In the genomic region with DNA sequence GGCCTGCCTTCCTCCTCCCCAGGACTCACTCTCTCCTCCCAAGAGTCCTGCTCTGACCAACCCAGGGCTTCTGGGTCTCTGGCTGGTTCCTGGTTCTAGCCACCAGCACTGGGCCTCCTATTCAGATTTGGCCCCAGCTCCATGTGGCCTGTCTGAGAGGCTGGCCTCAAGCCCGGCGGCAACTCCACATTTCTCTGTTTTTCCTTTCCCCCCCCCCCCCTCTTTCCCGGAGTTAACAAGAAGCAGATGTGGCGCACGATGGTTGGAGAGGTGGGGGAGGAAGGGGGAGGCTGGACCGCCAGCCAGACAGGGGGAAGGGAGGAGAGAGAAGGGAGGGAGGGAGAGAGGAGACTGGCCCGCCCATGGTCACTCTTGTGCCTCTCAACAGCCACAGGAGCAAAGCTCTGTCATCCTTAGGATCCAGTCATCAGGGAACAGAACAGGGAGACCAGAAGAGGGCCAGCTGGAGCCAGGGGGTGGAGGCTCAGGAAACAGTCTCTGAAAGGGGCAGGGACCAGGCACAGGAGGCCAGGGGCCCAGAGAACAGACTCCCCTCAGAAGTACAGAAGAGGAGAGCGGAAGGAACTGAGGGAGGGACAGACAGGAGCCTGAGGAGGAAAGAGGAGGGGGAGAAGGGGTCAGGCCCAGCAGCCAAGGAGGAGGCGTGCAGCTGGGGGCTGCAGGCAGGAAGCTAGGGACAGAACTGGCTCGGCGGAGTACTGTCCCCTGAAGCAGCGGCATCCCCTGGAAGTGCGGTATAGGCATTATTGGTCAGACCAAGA, we compare ENCODE assay signal across 8 mouse cellular contexts. TPM values are rescaled to one million over a fixed set of nuclear protein-coding genes. Genes with fewer than 3 reads are reported as not detected.
DNase-seq lines count a peak whose midpoint lies in the region; ATAC-seq and TF ChIP-seq lines count a peak whose summit lies in the region.

A gene (plus strand): TSS at position 343 of the 782 bp plus-strand sequence.

- H3K27ac ChIP-seq in embryonic facial prominence, embryonic 12.5 days, result peak within 1 kb of the TSS; percentile 96
- H3K27ac ChIP-seq in heart, embryonic 12.5 days (ENCODE audit: poor library complexity, severe bottlenecking), result peak within 1 kb of the TSS; percentile 94
- peak within 1 kb of the TSS; percentile 92 for H3K27ac ChIP-seq in stomach, postnatal 0 days (replicated peaks)

- peak within 1 kb of the TSS; percentile 86 for H3K9ac ChIP-seq in embryonic facial prominence, embryonic 12.5 days
- H3K9ac ChIP-seq in heart, embryonic 12.5 days, result peak within 1 kb of the TSS; percentile 75
- H3K9ac ChIP-seq in stomach, postnatal 0 days (ENCODE audit: low read length), result peak within 1 kb of the TSS; percentile 67

- peaks cover 15% of the 10 kb centered on the region for H3K36me3 ChIP-seq in embryonic facial prominence, embryonic 12.5 days
- H3K36me3 ChIP-seq in heart, embryonic 12.5 days, result peaks cover 17% of the 10 kb centered on the region
- H3K36me3 ChIP-seq in stomach, postnatal 0 days (ENCODE audit: control insufficient read depth, insufficient read depth, low read length), result peaks cover 13% of the 10 kb centered on the region

- H3K4me1 ChIP-seq in embryonic facial prominence, embryonic 12.5 days, result peaks cover 62% of the 10 kb centered on the region
- H3K4me1 ChIP-seq in heart, embryonic 12.5 days (replicated peaks), result peaks cover 89% of the 10 kb centered on the region
- peaks cover 14% of the 10 kb centered on the region for H3K4me1 ChIP-seq in stomach, postnatal 0 days (replicated peaks; ENCODE audit: control insufficient read depth, insufficient read depth)

- H3K4me3 ChIP-seq in embryonic facial prominence, embryonic 12.5 days, result peak within 1 kb of the TSS; percentile 59
- peak within 1 kb of the TSS; percentile 51 for H3K4me3 ChIP-seq in heart, embryonic 12.5 days
- peak within 1 kb of the TSS; percentile 43 for H3K4me3 ChIP-seq in stomach, postnatal 0 days (ENCODE audit: low read depth, low read length)

- DNase-seq in adrenal gland, adult 18-20 months (ENCODE audit: low spot score in 2 of 2), result no peak
- DNase-seq in kidney, postnatal 25 days, result peak; percentile 63 to 82
- peak; percentile 64 for DNase-seq in stomach, postnatal 0 days (ENCODE audit: low spot score)
- no peak for DNase-seq in cerebellum, adult 18-20 months
- DNase-seq in cerebellum, adult 11 months, result no peak

- H3K27me3 ChIP-seq in embryonic facial prominence, embryonic 12.5 days, result no peaks in the 10 kb centered on the region
- H3K27me3 ChIP-seq in heart, embryonic 12.5 days (replicated peaks), result no peaks in the 10 kb centered on the region
- H3K27me3 ChIP-seq in stomach, postnatal 0 days (ENCODE audit: control insufficient read depth, insufficient read depth, low read length), result no peaks in the 10 kb centered on the region

- H3K4me2 ChIP-seq in embryonic facial prominence, embryonic 12.5 days (replicated peaks), result peak within 1 kb of the TSS; percentile 91
- peak within 1 kb of the TSS; percentile 74 for H3K4me2 ChIP-seq in heart, embryonic 12.5 days
- peak within 1 kb of the TSS; percentile 75 for H3K4me2 ChIP-seq in stomach, postnatal 0 days (replicated peaks; ENCODE audit: low read depth)

- ATAC-seq in embryonic facial prominence, embryonic 12.5 days (ENCODE audit: insufficient number of reproducible peaks, insufficient read depth, low FRiP score, low TSS enrichment), result peak; percentile 62
- peak; percentile 80 for ATAC-seq in heart, embryonic 12.5 days (ENCODE audit: insufficient number of reproducible peaks, low FRiP score)
- peak; percentile 17 for ATAC-seq in megakaryocyte, adult 5-6 weeks (ENCODE audit: poor library complexity, severe bottlenecking)
- ATAC-seq in stomach, postnatal 0 days (ENCODE audit: low FRiP score, low TSS enrichment), result peak; percentile 68

- TF ChIP-seq CTCF in stomach, postnatal 0 days (IDR thresholded peaks at IDR 0.05; ENCODE audit: low read depth), result peak; percentile 33; the same call in 1 of the 2 replicates

- TF ChIP-seq EP300 in stomach, postnatal 0 days (optimal IDR thresholded peaks at IDR 0.05), result no peak

- H3K9me3 ChIP-seq in embryonic facial prominence, embryonic 12.5 days, result no peaks in the 10 kb centered on the region
- no peaks in the 10 kb centered on the region for H3K9me3 ChIP-seq in heart, embryonic 12.5 days (replicated peaks)
- no peaks in the 10 kb centered on the region for H3K9me3 ChIP-seq in stomach, postnatal 0 days (ENCODE audit: control insufficient read depth, low read length)

- WGBS in embryonic facial prominence, embryonic 12.5 days, result 10% methylated on average over 13 of the region's 13 CpGs
- WGBS in heart, embryonic 12.5 days, result 19% methylated on average over 13 of the region's 13 CpGs
- WGBS in stomach, postnatal 0 days, result 22% methylated on average over 13 of the region's 13 CpGs

RNA-seq across cellular contexts. Expression of the gene that starts here (rescaled TPM):
- total RNA-seq in adrenal gland, adult 18-20 months (2021), result 10 to 100 TPM; 36.3 to 38.9 TPM
- polyA plus RNA-seq in embryonic facial prominence, embryonic 12.5 days (2016; fragmentation: Nextera tagmentation; extraction: Ambion mirVana), result 248 and 252 TPM in 2 replicates
- polyA plus RNA-seq in heart, embryonic 12.5 days (2016; fragmentation: Nextera tagmentation; extraction: Ambion mirVana), result 179 and 187 TPM in 2 replicates
- 20.2 and 20.3 TPM in 2 replicates for total RNA-seq in megakaryocyte, adult 5-6 weeks (2015)
- 25.5 and 35.5 TPM in 2 replicates for total RNA-seq in megakaryocyte, adult 5-6 weeks (2017)
- polyA plus RNA-seq in stomach, postnatal 0 days (2015; fragmentation: Nextera tagmentation; extraction: Ambion mirVana), result 85.6 and 97.0 TPM in 2 replicates

Comparison
In these comparisons a context has a peak if more than half of its experiments do, and no peak if none do; other contexts are left out.
1. DNase-seq: peak in kidney, postnatal 25 days (2 of 2) and stomach, postnatal 0 days (single experiment); none in adrenal gland, adult 18-20 months (0 of 2), cerebellum, adult 18-20 months (0 of 2) and cerebellum, adult 11 months (single experiment).
2. ATAC-seq: peak in every context shown above with its lines; median percentile 80 in heart, embryonic 12.5 days; 68 in stomach, postnatal 0 days; 62 in embryonic facial prominence, embryonic 12.5 days; 17 in megakaryocyte, adult 5-6 weeks.
3. Peak in every context shown above with its lines, with median percentiles within 50 percentile points of each other: H3K27ac ChIP-seq, H3K4me2 ChIP-seq, H3K4me3 ChIP-seq and H3K9ac ChIP-seq.